Mouse (Mus musculus) forebrain, embryonic 10.5 days (tissue): ENCODE data around the gene Megf6. TPM values are rescaled to one million over a fixed set of nuclear protein-coding genes. Genes with fewer than 3 reads are reported as not detected.
A peak's percentile ranks its signal among the peaks of the same experiment; 100 is the strongest.

ENCODE experiments used
- DNase-seq: peaks from one replicate; pipeline ENCODE4 v3.0.0-alpha.2; 2017; ENCODE audit warnings: low spot score; ENCODE audit errors: extremely low spot score
- H3K27ac ChIP-seq: fragments of 300-500 bp; sonication (generic); 2 replicates; pipeline ENCODE4 v1.5.1; 2016; ENCODE audit warnings: mild to moderate bottlenecking
- H3K27me3 ChIP-seq: fragments of 300-500 bp; sonication (generic); 2 replicates; pipeline ENCODE4 v1.6.1; 2016; ENCODE audit warnings: mild to moderate bottlenecking; ENCODE audit not compliant: poor library complexity, severe bottlenecking
- H3K36me3 ChIP-seq: fragments of 300-500 bp; sonication (generic); replicated peaks from 2 replicates; pipeline ENCODE4 v1.6.1; 2016; ENCODE audit warnings: mild to moderate bottlenecking, moderate library complexity
- H3K4me1 ChIP-seq: fragments of 300-500 bp; sonication (generic); 2 replicates; pipeline ENCODE4 v1.6.1; 2016
- H3K4me3 ChIP-seq: fragments of 300-500 bp; sonication (generic); 2 replicates; pipeline ENCODE4 v1.5.1; 2016; ENCODE audit warnings: mild to moderate bottlenecking, moderate library complexity
- H3K9me3 ChIP-seq: fragments of 300-500 bp; sonication (generic); 2 replicates; pipeline ENCODE4 v1.6.1; 2016; ENCODE audit warnings: mild to moderate bottlenecking, moderate library complexity
- WGBS: fragments of 180-500 bp; shearing (Covaris S2); methylation state at CpG from one replicate; pipeline ENCODE4 v1.1.7; 2016; 5-methylcytosine and 5-hydroxymethylcytosine counted together
- polyA plus RNA-seq: library from polyadenylated mRNA; unstranded; fragments of >200 nt; fragmentation: Nextera tagmentation; extraction: Ambion mirVana; gene quantifications from 2 replicates; pipeline ENCODE4 v1.2.1, GENCODE M21; 2016

Gene Megf6
- polyA plus RNA-seq, 1 experiment from 2014 or later: 28.0 TPM

DNA sequence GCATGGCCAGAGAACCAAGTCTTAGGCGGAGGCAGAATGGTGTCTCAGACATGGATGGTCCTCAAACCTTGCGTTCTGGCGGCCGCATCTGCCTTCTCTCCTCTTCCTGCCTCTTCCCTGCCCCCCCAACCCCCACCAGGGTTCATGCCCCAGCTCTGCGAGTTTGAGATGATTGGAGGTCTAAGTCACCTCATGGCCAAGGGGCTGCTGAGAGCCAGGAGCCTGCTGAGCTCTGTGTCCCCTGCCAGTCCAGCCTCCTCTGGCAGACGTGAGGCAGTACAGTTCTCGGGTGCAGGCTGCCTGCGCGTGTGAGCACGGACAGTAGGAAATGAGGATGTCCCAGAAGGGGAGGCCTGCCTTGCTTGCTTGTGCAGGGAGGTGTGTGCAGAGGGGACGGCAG is 56.1 kb downstream of the Megf6 start:
- Histone ChIP-seq H3K27ac (0 out of 2 replicates have a peak overlapping the region, but pooled peaks have one; percentile 58), H3K4me1 (peaks cover 54% of the 10 kb centered on the region), H3K36me3 (0 out of 2 replicates have a peak, but pooled peaks cover 5% of the 10 kb centered on the region), H3K4me3 (no peak overlapping the region), H3K27me3 (no peaks in the 10 kb centered on the region), H3K9me3 (no peaks in the 10 kb centered on the region)
- no peak for DNase-seq
- 93% methylated on average over 11 of the region's 11 CpGs for WGBS

DNA sequence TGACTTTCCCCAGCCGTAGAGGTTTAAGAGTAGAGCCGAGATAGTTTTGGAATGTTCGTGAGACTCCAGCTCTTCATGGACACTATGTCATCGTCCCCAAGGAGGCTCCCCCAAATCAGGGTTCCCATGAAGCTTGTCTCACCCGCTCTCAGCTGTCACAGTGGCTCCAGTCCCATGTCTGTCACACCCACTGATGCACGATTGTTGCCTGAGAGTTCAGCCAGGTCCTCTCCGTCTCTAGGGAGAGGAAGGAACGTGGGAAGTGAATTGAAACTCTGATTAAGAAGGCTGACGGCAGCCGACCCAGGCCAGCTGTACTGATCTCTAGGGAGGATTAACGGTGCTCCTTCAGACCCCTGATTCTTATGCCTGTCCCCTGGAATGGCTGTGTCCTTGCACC is 57.8 kb downstream of the Megf6 start:
- Histone ChIP-seq H3K4me3 (no peak overlapping the region), H3K9me3 (no peaks in the 10 kb centered on the region), H3K27ac (no peak overlapping the region), H3K36me3 (0 out of 2 replicates have a peak, but pooled peaks cover 5% of the 10 kb centered on the region), H3K4me1 (peaks cover 58% of the 10 kb centered on the region), H3K27me3 (no peaks in the 10 kb centered on the region)
- 85% methylated on average over 11 of the region's 11 CpGs for WGBS
- no peak for DNase-seq

DNA sequence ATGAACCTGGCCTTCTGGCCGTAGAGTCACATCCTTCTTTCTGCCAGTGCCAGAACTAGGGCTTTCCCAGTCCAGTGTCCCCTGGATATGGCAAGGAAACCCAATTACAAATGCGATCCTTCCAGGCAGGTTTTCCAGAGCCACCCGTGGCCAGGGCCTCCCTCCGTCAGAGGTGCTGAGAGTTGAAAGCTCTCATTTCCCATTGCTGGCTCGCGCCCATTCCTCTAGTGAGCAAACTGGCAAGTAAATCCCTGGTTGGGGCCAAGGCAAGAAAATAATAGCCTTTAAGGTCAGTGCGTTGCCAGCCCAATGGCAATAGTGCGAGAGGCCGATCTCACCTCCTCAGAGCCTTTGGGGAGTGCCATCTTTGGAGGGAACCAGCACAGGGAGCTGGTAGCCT is 59.0 kb downstream of the Megf6 start:
- Histone ChIP-seq H3K27ac (no peak overlapping the region), H3K4me1 (peaks cover 51% of the 10 kb centered on the region), H3K27me3 (no peaks in the 10 kb centered on the region), H3K4me3 (no peak overlapping the region), H3K36me3 (0 out of 2 replicates have a peak, but pooled peaks cover 5% of the 10 kb centered on the region), H3K9me3 (no peaks in the 10 kb centered on the region)
- no peak for DNase-seq
- 92% methylated on average over 9 of the region's 9 CpGs for WGBS

DNA sequence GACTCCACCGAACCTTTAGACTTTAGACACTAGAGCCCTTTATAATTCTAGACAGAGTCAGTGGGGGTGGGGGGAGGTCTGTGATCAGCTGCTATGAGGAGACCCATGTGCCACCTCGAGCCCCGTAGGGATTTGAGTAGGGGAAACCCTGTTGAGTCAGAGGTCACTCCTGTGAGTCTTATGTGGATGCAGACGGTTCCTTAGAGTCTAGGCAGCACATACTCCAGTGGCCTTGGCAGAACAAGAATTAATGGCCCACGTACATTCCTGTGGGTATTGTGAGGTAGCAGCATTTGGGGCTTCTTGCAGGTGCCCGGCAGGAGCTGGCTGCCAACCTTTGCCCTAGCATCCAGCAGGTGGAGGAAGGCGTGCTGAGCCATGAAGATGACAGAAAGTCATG is 60.9 kb downstream of the Megf6 start:
- Histone ChIP-seq H3K9me3 (no peaks in the 10 kb centered on the region), H3K27ac (no peak overlapping the region), H3K4me3 (no peak overlapping the region), H3K36me3 (0 out of 2 replicates have a peak, but pooled peaks cover under 1% of the 10 kb centered on the region), H3K27me3 (no peaks in the 10 kb centered on the region; the same call in 1 of the 2 replicates), H3K4me1 (peaks cover 42% of the 10 kb centered on the region)
- DNase-seq: no peak
- WGBS: 89% methylated on average over 7 of the region's 7 CpGs

DNA sequence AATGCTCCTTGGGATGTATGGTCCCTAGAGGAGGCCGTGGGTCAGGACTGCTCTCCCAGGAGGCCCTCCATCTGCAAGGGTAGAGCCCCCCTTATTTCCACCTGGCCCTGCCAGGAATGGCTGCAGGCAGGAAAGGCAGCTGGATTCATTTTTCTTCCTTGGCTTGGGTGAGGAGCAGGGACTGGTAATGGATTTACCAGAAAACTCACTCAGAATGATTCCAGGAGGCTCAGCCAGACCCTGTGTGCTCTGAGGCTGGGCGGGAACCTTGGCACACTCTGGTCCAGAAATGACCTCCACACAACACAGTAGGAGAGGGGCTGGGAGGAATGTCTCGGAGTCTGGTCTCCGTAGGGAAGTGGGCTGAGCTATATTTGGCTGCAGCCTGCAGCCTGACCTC is 61.8 kb downstream of the Megf6 start:
- Histone ChIP-seq H3K4me1 (peaks cover 51% of the 10 kb centered on the region), H3K27ac (0 out of 2 replicates have a peak overlapping the region, but pooled peaks have one; percentile 2)

DNA sequence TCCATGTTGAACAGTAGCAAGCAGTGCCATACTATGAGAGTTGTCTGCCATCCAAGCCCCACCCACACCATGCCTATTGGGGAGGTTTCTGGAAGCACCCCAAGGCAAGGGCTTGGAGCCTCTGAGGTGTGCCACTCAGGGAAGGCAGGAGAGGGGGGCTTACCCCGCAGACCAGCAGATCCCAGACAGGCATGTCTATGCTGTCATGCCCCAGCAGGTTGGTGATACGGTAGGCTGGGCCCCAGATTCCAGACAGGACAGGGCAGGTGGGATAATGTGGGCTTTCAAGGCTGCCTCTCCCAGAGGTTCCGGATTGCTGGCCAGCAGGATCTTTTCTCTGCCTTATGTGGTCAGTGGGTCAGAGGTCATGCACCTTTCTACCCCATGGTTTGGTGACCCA is 65.5 kb downstream of the Megf6 start:
- H3K27me3 ChIP-seq: peaks cover 8% of the 10 kb centered on the region; the same call in 1 of the 2 replicates
- H3K4me1 ChIP-seq: peaks cover 52% of the 10 kb centered on the region
- H3K36me3 ChIP-seq: no peaks in the 10 kb centered on the region
- H3K4me3 ChIP-seq: no peak overlapping the region
- 61% methylated on average over 3 of the region's 3 CpGs for whole genome bisulfite sequencing
- no peaks in the 10 kb centered on the region for H3K9me3 ChIP-seq
- no peak for DNase-seq
- H3K27ac ChIP-seq: no peak overlapping the region

More for the DNA sequence above, 61.8 kb downstream of the Megf6 start:
- no peaks in the 10 kb centered on the region for H3K9me3 ChIP-seq
- peaks cover 1% of the 10 kb centered on the region; the same call in 1 of the 2 replicates for H3K27me3 ChIP-seq
- H3K4me3 ChIP-seq: no peak overlapping the region
- H3K36me3 ChIP-seq: no peaks in the 10 kb centered on the region
- 73% methylated on average over 4 of the region's 4 CpGs for WGBS
- DNase-seq: no peak

DNA sequence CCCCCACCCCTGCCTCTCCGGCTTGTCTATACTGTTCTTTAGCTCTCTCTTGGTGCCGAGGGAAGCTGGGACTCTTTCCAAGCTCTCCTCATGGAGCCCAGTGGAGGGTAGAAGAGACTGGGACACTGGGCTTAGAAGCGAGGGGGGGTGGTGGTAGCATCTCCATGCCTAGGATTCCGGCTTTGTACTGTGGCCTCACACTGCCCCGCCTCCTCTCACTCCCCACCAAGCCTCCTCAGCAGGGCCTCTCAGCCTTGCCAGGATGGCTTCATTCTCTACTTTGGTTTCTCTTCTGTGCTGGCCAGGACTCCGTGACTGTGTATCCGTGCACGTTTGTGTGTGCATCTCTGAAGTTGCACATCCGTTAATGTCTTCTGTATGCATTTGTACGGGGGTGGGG is 66.4 kb downstream of the Megf6 start:
- peaks cover 43% of the 10 kb centered on the region for H3K4me1 ChIP-seq
- peak overlapping the region; percentile 65 for H3K27ac ChIP-seq
- peaks cover 8% of the 10 kb centered on the region; the same call in 1 of the 2 replicates for H3K27me3 ChIP-seq
- 10% methylated on average over 10 of the region's 10 CpGs for WGBS
- H3K9me3 ChIP-seq: no peaks in the 10 kb centered on the region
- H3K4me3 ChIP-seq: peak overlapping the region; percentile 36
- no peak for DNase-seq
- no peaks in the 10 kb centered on the region for H3K36me3 ChIP-seq

DNA sequence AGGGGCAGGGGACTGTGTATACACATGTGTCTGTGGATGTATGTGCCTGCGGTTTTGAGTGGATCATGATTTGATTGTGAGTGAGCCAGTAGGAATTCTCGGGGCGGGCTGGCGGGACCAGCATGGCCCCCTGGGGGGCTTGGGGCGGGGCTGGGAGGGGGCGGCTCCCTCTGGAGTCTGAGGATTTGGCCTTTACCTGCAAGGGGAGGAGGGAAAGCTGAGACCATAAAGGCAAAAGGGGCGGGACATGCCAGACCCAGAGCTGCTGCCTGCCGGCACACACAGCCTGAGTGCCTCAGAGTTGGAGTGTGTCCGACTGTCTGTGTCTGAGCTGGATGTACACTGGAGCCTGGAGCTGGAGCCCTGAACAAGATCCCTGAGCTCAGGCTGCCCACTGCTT is 66.8 kb downstream of the Megf6 start:
- Histone ChIP-seq H3K4me3 (peak overlapping the region; percentile 36), H3K36me3 (0 out of 2 replicates have a peak, but pooled peaks cover under 1% of the 10 kb centered on the region), H3K4me1 (peaks cover 39% of the 10 kb centered on the region), H3K27ac (peak overlapping the region; percentile 40; the same call in 1 of the 2 replicates), H3K9me3 (no peaks in the 10 kb centered on the region), H3K27me3 (peaks cover 8% of the 10 kb centered on the region; the same call in 1 of the 2 replicates)
- DNase-seq: peak; percentile 23
- 3% methylated on average over 9 of the region's 9 CpGs for WGBS

DNA sequence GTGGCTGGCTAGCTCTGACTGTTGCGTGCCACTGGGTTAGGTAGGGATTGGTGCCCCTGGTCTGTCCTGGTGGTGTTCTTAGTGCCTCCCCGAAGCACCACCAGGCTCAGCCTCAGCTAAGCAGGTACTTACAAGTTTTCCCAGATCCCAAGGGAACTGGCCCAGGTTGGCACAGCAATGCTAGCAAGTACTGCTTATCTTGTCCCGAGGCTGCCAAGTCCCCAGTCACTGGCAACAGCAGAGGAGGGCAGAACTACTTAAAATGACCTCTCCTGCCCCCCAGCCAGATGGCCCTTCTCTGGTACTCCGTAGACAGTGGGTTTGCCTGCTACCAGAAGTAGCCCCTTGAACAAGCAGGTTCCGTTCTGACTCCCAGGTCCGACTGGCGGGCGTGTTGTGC is 68.7 kb downstream of the Megf6 start:
- H3K27ac ChIP-seq: no peak overlapping the region
- peaks cover 28% of the 10 kb centered on the region for H3K4me1 ChIP-seq
- peaks cover 16% of the 10 kb centered on the region; the same call in 1 of the 2 replicates for H3K36me3 ChIP-seq
- no peak overlapping the region for H3K4me3 ChIP-seq
- whole genome bisulfite sequencing: 86% methylated on average over 8 of the region's 8 CpGs
- H3K27me3 ChIP-seq: peaks cover 8% of the 10 kb centered on the region; the same call in 1 of the 2 replicates
- H3K9me3 ChIP-seq: no peaks in the 10 kb centered on the region
- no peak for DNase-seq

DNA sequence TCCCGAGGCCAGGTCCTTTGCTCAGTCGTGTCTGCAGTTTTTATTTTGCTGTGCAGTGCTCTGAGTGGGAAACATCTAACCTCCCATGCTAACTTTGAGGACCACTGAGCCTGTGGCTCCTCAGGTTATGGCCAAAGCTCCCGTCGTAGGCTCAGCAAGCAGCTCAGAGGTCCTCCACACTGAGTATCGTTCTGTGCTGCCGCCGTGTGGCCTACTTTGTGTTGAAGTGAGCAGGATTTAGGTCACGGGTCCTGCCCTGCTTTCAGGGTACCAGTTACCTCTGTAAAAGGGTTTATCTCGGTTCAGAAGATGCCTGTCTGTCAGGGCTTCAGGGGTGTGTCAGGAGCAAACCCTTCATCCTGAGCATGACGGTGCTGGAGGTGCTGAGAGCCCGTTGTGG is 70.1 kb downstream of the Megf6 start:
- 71% methylated on average over 11 of the region's 11 CpGs for WGBS
- no peak overlapping the region for H3K4me3 ChIP-seq
- peaks cover 16% of the 10 kb centered on the region; the same call in 1 of the 2 replicates for H3K36me3 ChIP-seq
- no peak overlapping the region for H3K27ac ChIP-seq
- no peak for DNase-seq
- no peaks in the 10 kb centered on the region for H3K9me3 ChIP-seq
- peaks cover 8% of the 10 kb centered on the region; the same call in 1 of the 2 replicates for H3K27me3 ChIP-seq
- peaks cover 28% of the 10 kb centered on the region for H3K4me1 ChIP-seq

DNA sequence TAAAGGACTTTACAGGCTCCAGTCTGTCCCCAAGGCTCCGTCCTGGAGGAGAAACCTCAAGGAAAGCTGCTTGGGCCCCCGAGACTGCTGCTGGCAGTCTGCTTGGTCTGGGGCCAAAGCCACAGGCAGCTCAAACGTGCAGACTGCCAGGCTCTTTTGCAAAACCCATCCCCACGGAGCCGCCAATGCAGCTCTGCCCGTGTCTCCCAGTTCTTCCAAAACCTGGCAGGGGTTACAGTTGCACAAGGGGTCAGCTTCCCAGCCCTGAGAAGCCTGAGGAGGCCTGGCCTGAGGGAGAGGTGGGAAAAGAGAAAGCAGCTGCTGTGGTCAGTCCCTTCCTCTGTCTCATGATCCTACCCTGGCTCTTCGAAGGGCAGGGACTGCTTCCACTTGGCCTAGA is 74.8 kb downstream of the Megf6 start:
- 87% methylated on average over 7 of the region's 7 CpGs for WGBS
- H3K27me3 ChIP-seq: peaks cover 16% of the 10 kb centered on the region
- peaks cover 41% of the 10 kb centered on the region for H3K4me1 ChIP-seq
- peaks cover 16% of the 10 kb centered on the region; the same call in 1 of the 2 replicates for H3K36me3 ChIP-seq
- no peaks in the 10 kb centered on the region for H3K9me3 ChIP-seq
- H3K4me3 ChIP-seq: no peak overlapping the region
- DNase-seq: no peak
- no peak overlapping the region for H3K27ac ChIP-seq

DNA sequence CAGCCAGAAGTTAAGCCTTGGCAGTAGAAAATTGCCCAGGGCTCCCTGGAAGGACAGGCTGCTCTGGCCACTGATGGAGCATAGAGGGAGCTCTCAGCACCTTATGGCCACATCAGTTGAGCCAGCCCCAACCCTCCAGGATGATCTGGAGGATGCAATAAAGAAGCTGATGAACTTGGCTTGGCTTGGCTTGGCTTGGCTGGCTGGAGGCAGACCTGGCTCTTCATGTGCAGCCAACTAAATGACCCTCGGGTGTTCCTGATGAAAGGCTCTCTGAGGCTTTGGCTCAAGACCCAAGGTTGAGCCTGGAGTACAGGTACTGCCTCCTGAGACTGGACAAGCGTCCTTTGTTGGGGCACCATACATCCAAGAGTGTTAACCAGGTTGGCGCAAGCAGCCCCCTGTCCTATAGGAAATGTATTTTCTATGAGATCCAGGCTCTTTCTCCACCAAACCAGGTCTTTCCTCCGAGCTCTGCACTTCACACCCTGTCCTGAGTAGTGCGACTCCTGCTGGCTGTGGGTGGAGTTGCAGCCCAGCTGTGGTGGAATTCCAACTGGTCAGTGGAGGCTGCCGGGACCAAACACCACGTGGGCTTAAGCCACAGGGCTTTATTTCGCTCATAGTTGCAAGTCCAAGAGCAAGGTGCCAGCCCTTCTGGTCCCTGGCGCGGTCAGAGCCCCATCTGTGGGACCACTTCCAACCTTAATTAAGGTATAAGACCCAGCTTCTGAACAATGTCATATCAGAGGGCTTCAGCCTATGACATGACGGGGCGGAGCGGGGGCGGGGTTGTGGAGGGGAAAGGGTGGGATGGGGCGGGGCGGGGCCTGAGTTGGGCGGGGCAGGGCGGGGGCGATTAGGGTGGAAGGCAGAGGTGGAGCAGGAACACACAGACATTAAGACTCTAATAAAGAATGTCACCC is 75.8 kb downstream of the Megf6 start:
- H3K36me3 ChIP-seq: peaks cover 16% of the 10 kb centered on the region; the same call in 1 of the 2 replicates
- peak; percentile 93 for DNase-seq
- H3K27me3 ChIP-seq: peaks cover 16% of the 10 kb centered on the region
- H3K27ac ChIP-seq: peak overlapping the region; percentile 62
- 6% methylated on average over 19 of the region's 19 CpGs for WGBS
- peaks cover 41% of the 10 kb centered on the region for H3K4me1 ChIP-seq
- no peaks in the 10 kb centered on the region for H3K9me3 ChIP-seq
- H3K4me3 ChIP-seq: peak overlapping the region; percentile 47
